Mouse (Mus musculus) megakaryocyte-erythroid progenitor cell, adult 5-6 weeks (primary cell): Measurements from ENCODE around the gene Sbno2. TPM values are rescaled to one million over a fixed set of nuclear protein-coding genes. Genes with fewer than 3 reads are reported as not detected.

Experiments
- total RNA-seq, 2 experiments: library from RNA; stranded (forward) in 1 of 2; stranded (reverse) in 1 of 2; fragments of 200-1000, 215-1000 nt in 1 of 2; fragments of >200 nt in 1 of 2; fragmentation: Nextera tagmentation in 1 of 2; gene quantifications; 2 replicates each; pipeline ENCODE4 v1.2.3; 2014 to 2017

Sbno2 gene
- total RNA-seq, 2 experiments from 2014 or later, result 12.1 to 34.4 TPM

Other genes with a start within 250 kb of the Sbno2 start
Only the 30 nearest of the 34 such genes appear.
- gene Elane, start 219.3 kb downstream of the Sbno2 start, total RNA-seq (2014; fragmentation: Nextera tagmentation), result 10.5 TPM in 1 of 2 replicates, not detected in the other
- 0.23 and 1.3 TPM in 2 replicates for gene Elane, start 219.3 kb downstream of the Sbno2 start, total RNA-seq (2017)
- not detected in 2 replicates for gene Cfd, start 214.7 kb downstream of the Sbno2 start, total RNA-seq (2014; fragmentation: Nextera tagmentation)
- not detected in 2 replicates for gene Cfd, start 214.7 kb downstream of the Sbno2 start, total RNA-seq (2017)
- 17.1 and 21.7 TPM in 2 replicates for gene Med16, start 196.6 kb downstream of the Sbno2 start, total RNA-seq (2014; fragmentation: Nextera tagmentation)
- gene Med16, start 196.6 kb downstream of the Sbno2 start, total RNA-seq (2017), result 9.7 and 9.8 TPM in 2 replicates
- gene Gm26602, start 194.7 kb downstream of the Sbno2 start, total RNA-seq (2014; fragmentation: Nextera tagmentation), result not detected in 2 replicates
- not detected in 2 replicates for gene Gm26602, start 194.7 kb downstream of the Sbno2 start, total RNA-seq (2017)
- 0.31 TPM in 1 of 2 replicates, not detected in the other for gene Kiss1r, start 188.6 kb downstream of the Sbno2 start, total RNA-seq (2014; fragmentation: Nextera tagmentation)
- gene Kiss1r, start 188.6 kb downstream of the Sbno2 start, total RNA-seq (2017), result 2.2 TPM in 1 of 2 replicates, not detected in the other
- gene R3hdm4, start 184.4 kb downstream of the Sbno2 start, total RNA-seq (2014; fragmentation: Nextera tagmentation), result 80.3 and 91.7 TPM in 2 replicates
- gene R3hdm4, start 184.4 kb downstream of the Sbno2 start, total RNA-seq (2017), result 35.5 and 38.9 TPM in 2 replicates
- gene Arid3a, start 178.5 kb downstream of the Sbno2 start, total RNA-seq (2014; fragmentation: Nextera tagmentation), result 4.4 and 5.9 TPM in 2 replicates
- 5.4 and 6.0 TPM in 2 replicates for gene Arid3a, start 178.5 kb downstream of the Sbno2 start, total RNA-seq (2017)
- 82.9 and 86.4 TPM in 2 replicates for gene Wdr18, start 145.4 kb downstream of the Sbno2 start, total RNA-seq (2014; fragmentation: Nextera tagmentation)
- gene Wdr18, start 145.4 kb downstream of the Sbno2 start, total RNA-seq (2017), result 23.4 and 24.8 TPM in 2 replicates
- not detected in 2 replicates for gene Grin3b, start 134.9 kb downstream of the Sbno2 start, total RNA-seq (2014; fragmentation: Nextera tagmentation)
- gene Grin3b, start 134.9 kb downstream of the Sbno2 start, total RNA-seq (2017), result not detected in 2 replicates
- 75.5 and 83.0 TPM in 2 replicates for gene Tmem259, start 121.2 kb downstream of the Sbno2 start, total RNA-seq (2014; fragmentation: Nextera tagmentation)
- 47.3 and 63.9 TPM in 2 replicates for gene Tmem259, start 121.2 kb downstream of the Sbno2 start, total RNA-seq (2017)
- gene Cnn2, start 117.0 kb downstream of the Sbno2 start, total RNA-seq (2014; fragmentation: Nextera tagmentation), result 18.0 and 24.6 TPM in 2 replicates
- 13.8 and 25.6 TPM in 2 replicates for gene Cnn2, start 117.0 kb downstream of the Sbno2 start, total RNA-seq (2017)
- 27.0 and 32.9 TPM in 2 replicates for gene Abca7, start 109.1 kb downstream of the Sbno2 start, total RNA-seq (2014; fragmentation: Nextera tagmentation)
- gene Abca7, start 109.1 kb downstream of the Sbno2 start, total RNA-seq (2017), result 11.0 and 12.1 TPM in 2 replicates
- gene Arhgap45, start 88.9 kb downstream of the Sbno2 start, total RNA-seq (2014; fragmentation: Nextera tagmentation), result 76.2 and 103 TPM in 2 replicates
- 52.8 and 64.4 TPM in 2 replicates for gene Arhgap45, start 88.9 kb downstream of the Sbno2 start, total RNA-seq (2017)
- 145 and 157 TPM in 2 replicates for gene Polr2e, start 65.8 kb downstream of the Sbno2 start, total RNA-seq (2014; fragmentation: Nextera tagmentation)
- gene Polr2e, start 65.8 kb downstream of the Sbno2 start, total RNA-seq (2017), result 142 and 150 TPM in 2 replicates
- 566 and 603 TPM in 2 replicates for gene Gpx4, start 58.4 kb downstream of the Sbno2 start, total RNA-seq (2014; fragmentation: Nextera tagmentation)
- 483 and 498 TPM in 2 replicates for gene Gpx4, start 58.4 kb downstream of the Sbno2 start, total RNA-seq (2017)
- 152 and 213 TPM in 2 replicates for gene Stk11, start 10.2 kb upstream of the Sbno2 start, total RNA-seq (2014; fragmentation: Nextera tagmentation)
- 116 and 174 TPM in 2 replicates for gene Stk11, start 10.2 kb upstream of the Sbno2 start, total RNA-seq (2017)
- 282 and 325 TPM in 2 replicates for gene Atp5d, start 33.1 kb upstream of the Sbno2 start, total RNA-seq (2014; fragmentation: Nextera tagmentation)
- 29.3 and 49.3 TPM in 2 replicates for gene Atp5d, start 33.1 kb upstream of the Sbno2 start, total RNA-seq (2017)
- 5.2 and 10.5 TPM in 2 replicates for gene Cbarp, start 35.3 kb upstream of the Sbno2 start, total RNA-seq (2014; fragmentation: Nextera tagmentation)
- gene Cbarp, start 35.3 kb upstream of the Sbno2 start, total RNA-seq (2017), result 3.7 TPM in 1 of 2 replicates, not detected in the other
- gene Midn, start 42.7 kb upstream of the Sbno2 start, total RNA-seq (2014; fragmentation: Nextera tagmentation), result 30.9 and 34.0 TPM in 2 replicates
- 9.4 and 10.5 TPM in 2 replicates for gene Midn, start 42.7 kb upstream of the Sbno2 start, total RNA-seq (2017)
- 31.5 and 44.0 TPM in 2 replicates for gene Cirbp, start 60.4 kb upstream of the Sbno2 start, total RNA-seq (2014; fragmentation: Nextera tagmentation)
- gene Cirbp, start 60.4 kb upstream of the Sbno2 start, total RNA-seq (2017), result 30.8 and 73.1 TPM in 2 replicates
- gene 1600002K03Rik, start 67.4 kb upstream of the Sbno2 start, total RNA-seq (2014; fragmentation: Nextera tagmentation), result 14.2 and 22.9 TPM in 2 replicates
- 25.4 and 27.8 TPM in 2 replicates for gene 1600002K03Rik, start 67.4 kb upstream of the Sbno2 start, total RNA-seq (2017)
- gene Efna2, start 73.9 kb upstream of the Sbno2 start, total RNA-seq (2014; fragmentation: Nextera tagmentation), result 0.40 TPM in 1 of 2 replicates, not detected in the other
- gene Efna2, start 73.9 kb upstream of the Sbno2 start, total RNA-seq (2017), result 0.80 TPM in 1 of 2 replicates, not detected in the other
- gene Mum1, start 120.9 kb upstream of the Sbno2 start, total RNA-seq (2014; fragmentation: Nextera tagmentation), result 60.8 and 124 TPM in 2 replicates
- 44.2 and 49.0 TPM in 2 replicates for gene Mum1, start 120.9 kb upstream of the Sbno2 start, total RNA-seq (2017)
- 196 and 302 TPM in 2 replicates for gene Ndufs7, start 143.6 kb upstream of the Sbno2 start, total RNA-seq (2014; fragmentation: Nextera tagmentation)
- 103 and 168 TPM in 2 replicates for gene Ndufs7, start 143.6 kb upstream of the Sbno2 start, total RNA-seq (2017)
- gene Gamt, start 155.4 kb upstream of the Sbno2 start, total RNA-seq (2014; fragmentation: Nextera tagmentation), result 1.2 and 1.7 TPM in 2 replicates
- gene Gamt, start 155.4 kb upstream of the Sbno2 start, total RNA-seq (2017), result 2.1 and 3.0 TPM in 2 replicates
- gene Dazap1, start 155.9 kb upstream of the Sbno2 start, total RNA-seq (2014; fragmentation: Nextera tagmentation), result 152 and 163 TPM in 2 replicates
- gene Dazap1, start 155.9 kb upstream of the Sbno2 start, total RNA-seq (2017), result 269 and 335 TPM in 2 replicates
- gene Rps15, start 186.9 kb upstream of the Sbno2 start, total RNA-seq (2014; fragmentation: Nextera tagmentation), result 4,307 and 4,493 TPM in 2 replicates
- gene Rps15, start 186.9 kb upstream of the Sbno2 start, total RNA-seq (2017), result 2,815 and 2,969 TPM in 2 replicates
- gene Apc2, start 190.4 kb upstream of the Sbno2 start, total RNA-seq (2014; fragmentation: Nextera tagmentation), result 0.07 TPM in 1 of 2 replicates, not detected in the other
- not detected in 2 replicates for gene Apc2, start 190.4 kb upstream of the Sbno2 start, total RNA-seq (2017)
- gene 2310011J03Rik, start 215.0 kb upstream of the Sbno2 start, total RNA-seq (2014; fragmentation: Nextera tagmentation), result 34.1 and 50.4 TPM in 2 replicates
- gene 2310011J03Rik, start 215.0 kb upstream of the Sbno2 start, total RNA-seq (2017), result 16.6 and 21.3 TPM in 2 replicates
- gene Pcsk4, start 223.9 kb upstream of the Sbno2 start, total RNA-seq (2014; fragmentation: Nextera tagmentation), result 16.1 and 23.0 TPM in 2 replicates
- gene Pcsk4, start 223.9 kb upstream of the Sbno2 start, total RNA-seq (2017), result 1.6 and 2.6 TPM in 2 replicates